ENCODE assay signal across 21 mouse cellular contexts in genomic region chr16:17044320-17044719, GRCm38 (mm10). TPM values are rescaled to one million over a fixed set of nuclear protein-coding genes. Genes with fewer than 3 reads are reported as not detected.
DNase-seq lines count a peak whose midpoint lies in the region; ATAC-seq and TF ChIP-seq lines count a peak whose summit lies in the region.
"Had no signal": no experiment of that assay in that cellular context is flagged by ENCODE, and none has a peak within 500 bp of the region (broad histone marks: within the 10 kb centered on the region; RNA-seq: fewer than 3 reads in every experiment).

No protein-coding gene starts in this region.

- TF ChIP-seq POLR2A in cortical plate, adult 2 months (IDR thresholded peaks at IDR 0.05; ENCODE audit: extremely low read depth, insufficient read depth, low read length) = no peak

- TF ChIP-seq CTCF in cortical plate, adult 2 months (IDR thresholded peaks at IDR 0.05; ENCODE audit: extremely low read depth, insufficient read depth, low read length) = no peak

- peak overlapping the region; percentile 85 for H3K27ac ChIP-seq in cortical plate, adult 2 months (ENCODE audit: insufficient read depth, low read length)
- H3K27ac ChIP-seq: embryonic facial prominence, embryonic 13.5 days; forebrain, embryonic 10.5 days; heart, embryonic 15.5 days; hindbrain, embryonic 15.5 days; liver, embryonic 14.5 days had no signal

- no peak for DNase-seq in frontal cortex, postnatal 14 days (ENCODE audit: low spot score in 2 of 2)
- DNase-seq in kidney, adult 9 months = peak; percentile 11
- no peak for DNase-seq in kidney, postnatal 25 days
- DNase-seq in adrenal gland, postnatal 14 days = peak; percentile 58
- DNase-seq in testis, postnatal 10 days (ENCODE audit: low spot score) = no peak
- DNase-seq: cerebellum, postnatal 14 days; kidney, postnatal 10 days; layer of hippocampus, adult 9-11 months; thymus, adult 2 months had no signal

- peaks cover 16% of the 10 kb centered on the region for H3K4me1 ChIP-seq in cortical plate, adult 2 months (ENCODE audit: control insufficient read depth, insufficient read depth, low read length)
- H3K4me1 ChIP-seq: embryonic facial prominence, embryonic 13.5 days; forebrain, embryonic 10.5 days; heart, embryonic 15.5 days; hindbrain, embryonic 15.5 days; megakaryocyte, embryonic 14.5 days had no signal

- ATAC-seq in frontal cortex, adult (ENCODE audit: low TSS enrichment) = peak; percentile 64
- ATAC-seq: CD4-positive, CD25-positive, alpha-beta regulatory T cell, adult 4 months; intestine, postnatal 0 days; lung, postnatal 0 days; midbrain, embryonic 16.5 days had no signal

- H3K4me3 ChIP-seq in cortical plate, adult 2 months (ENCODE audit: insufficient read depth, low read length) = no peak overlapping the region
- H3K4me3 ChIP-seq: embryonic facial prominence, embryonic 13.5 days; forebrain, embryonic 10.5 days; heart, embryonic 15.5 days; hindbrain, embryonic 15.5 days; megakaryocyte, embryonic 14.5 days had no signal

RNA-seq across cellular contexts. Expression of gene Ypel1, which starts 25.2 kb away (rescaled TPM):
- 5.2 and 5.3 TPM in 2 replicates for total RNA-seq in adrenal gland, postnatal 14 days (2021)
- polyA plus RNA-seq in cortical plate, adult 2 months (2012; rRNA removed) = 32.6 and 33.0 TPM in 2 replicates

Comparison
In these comparisons a context has a peak if more than half of its experiments do, and no peak if none do; other contexts are left out.
1. DNase-seq: peak in kidney, adult 9 months (single experiment) and adrenal gland, postnatal 14 days (single experiment); none in frontal cortex, postnatal 14 days (0 of 2), kidney, postnatal 25 days (0 of 2) and testis, postnatal 10 days (single experiment).